ENCODE assay signal across 8 mouse cellular contexts in genomic region chr2:30709386-30709884, GRCm38 (mm10).
DNase-seq lines count a peak whose midpoint lies in the region; ATAC-seq lines count a peak whose summit lies in the region.

No protein-coding gene starts in this region.

- 59% methylated on average over 3 of the region's 3 CpGs for WGBS in heart, embryonic 13.5 days
- WGBS in neural tube, embryonic 15.5 days = 66% methylated on average over 3 of the region's 3 CpGs

- peaks cover under 1% of the 10 kb centered on the region; the same call in 1 of the 2 replicates for H3K9me3 ChIP-seq in heart, embryonic 13.5 days
- no peaks in the 10 kb centered on the region for H3K9me3 ChIP-seq in neural tube, embryonic 15.5 days (replicated peaks)

- peak overlapping the region; percentile 100 for H3K27ac ChIP-seq in heart, embryonic 13.5 days (replicated peaks)
- peak overlapping the region; percentile 96 for H3K27ac ChIP-seq in neural tube, embryonic 15.5 days (replicated peaks)

- ATAC-seq in heart, embryonic 13.5 days (ENCODE audit: extremely low read depth, insufficient number of reproducible peaks, low FRiP score, low TSS enrichment) = no peak
- ATAC-seq in neural tube, embryonic 15.5 days (ENCODE audit: low FRiP score) = no peak

- H3K9ac ChIP-seq in heart, embryonic 13.5 days = peak overlapping the region; percentile 89
- H3K9ac ChIP-seq in neural tube, embryonic 15.5 days (replicated peaks) = no peak overlapping the region

- H3K27me3 ChIP-seq in heart, embryonic 13.5 days (replicated peaks) = no peaks in the 10 kb centered on the region
- no peaks in the 10 kb centered on the region for H3K27me3 ChIP-seq in neural tube, embryonic 15.5 days (replicated peaks)

- no peak overlapping the region for H3K4me2 ChIP-seq in heart, embryonic 13.5 days
- H3K4me2 ChIP-seq in neural tube, embryonic 15.5 days = no peak overlapping the region

- DNase-seq in adrenal gland, adult 2 months = peak; percentile 16
- no peak for DNase-seq in adrenal gland, postnatal 14 days
- DNase-seq in NIH3T3 (ENCODE audit: low read depth) = peak; percentile 95
- peak; percentile 58 to 80 for DNase-seq in kidney, postnatal 4 days
- no peak for DNase-seq in adrenal gland, adult 8-10 months
- DNase-seq in gastrocnemius, postnatal 10 days = no peak

- H3K4me1 ChIP-seq in heart, embryonic 13.5 days = peaks cover 68% of the 10 kb centered on the region
- H3K4me1 ChIP-seq in neural tube, embryonic 15.5 days = peaks cover 70% of the 10 kb centered on the region

- H3K4me3 ChIP-seq in heart, embryonic 13.5 days = no peak overlapping the region
- H3K4me3 ChIP-seq in neural tube, embryonic 15.5 days (replicated peaks) = no peak overlapping the region

- no peaks in the 10 kb centered on the region for H3K36me3 ChIP-seq in heart, embryonic 13.5 days
- H3K36me3 ChIP-seq in neural tube, embryonic 15.5 days = no peaks in the 10 kb centered on the region

Comparison
In these comparisons a context has a peak if more than half of its experiments do, and no peak if none do; other contexts are left out.
1. DNase-seq: peak in adrenal gland, adult 2 months (single experiment), NIH3T3 (single experiment) and kidney, postnatal 4 days (2 of 2); none in adrenal gland, postnatal 14 days (single experiment), adrenal gland, adult 8-10 months (single experiment) and gastrocnemius, postnatal 10 days (single experiment).